Mouse (Mus musculus): ENCODE measurements around the gene Ddx27. TPM values are rescaled to one million over a fixed set of nuclear protein-coding genes. Genes with fewer than 3 reads are reported as not detected.

Ddx27 gene
- polyA plus RNA-seq, 1 experiment = 72.1 TPM

DNA sequence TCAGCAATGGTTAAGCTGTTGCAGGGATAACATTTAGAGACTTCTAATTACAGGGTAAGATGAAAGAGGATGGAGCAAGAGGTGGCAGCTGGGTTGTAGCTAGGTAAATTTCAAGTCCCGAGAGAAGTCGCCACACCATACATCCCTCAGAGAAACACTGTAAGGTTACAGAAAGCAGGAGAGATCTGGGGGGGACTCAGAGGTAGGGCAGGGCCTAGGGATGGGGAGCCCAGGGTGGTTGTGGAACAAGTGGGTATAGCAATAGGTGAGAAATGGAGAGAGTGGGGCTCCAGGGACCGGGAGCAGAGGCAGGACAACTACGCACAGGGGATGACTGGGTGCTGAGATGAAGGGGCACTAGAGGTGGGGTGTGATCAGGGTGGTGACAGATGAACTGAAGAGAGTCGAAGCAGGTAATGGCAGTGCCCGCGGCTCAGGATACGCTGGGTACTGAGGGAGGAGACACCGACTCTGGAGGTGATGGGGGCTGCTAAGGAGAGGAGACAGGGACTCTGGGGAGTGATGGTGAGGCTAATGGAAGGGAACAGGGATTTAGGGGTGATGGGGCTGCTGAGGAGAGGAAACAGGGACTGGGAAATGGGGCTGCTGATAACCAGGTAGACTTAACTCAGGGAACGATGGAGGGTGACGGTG, 46.5 kb downstream of the Ddx27 start:
- peaks cover 44% of the 10 kb centered on the region for H3K36me3 ChIP-seq (ENCODE audit: control insufficient read depth, insufficient read depth, low read length, poor library complexity, severe bottlenecking)
- H3K27me3 ChIP-seq (ENCODE audit: control insufficient read depth, insufficient read depth, low read length, poor library complexity, severe bottlenecking) = no peaks in the 10 kb centered on the region
- H3K27ac ChIP-seq (ENCODE audit: insufficient read depth, low read length) = no peak overlapping the region
- no peaks in the 10 kb centered on the region for H3K9me3 ChIP-seq (replicated peaks; ENCODE audit: control insufficient read depth, insufficient read depth, low read length, poor library complexity, severe bottlenecking)
- peak overlapping the region; percentile 92 for H3K4me3 ChIP-seq (ENCODE audit: low read depth, low read length)
- H3K9ac ChIP-seq (ENCODE audit: low read depth, poor library complexity, severe bottlenecking) = peak overlapping the region; percentile 93
- TF ChIP-seq EP300 (IDR thresholded peaks at IDR 0.05; ENCODE audit: insufficient read depth, low read depth, low read length) (no peak), CTCF (IDR thresholded peaks at IDR 0.05; ENCODE audit: low read depth, low read length) (no peak), POLR2A (IDR thresholded peaks at IDR 0.05; ENCODE audit: insufficient read depth, low read length) (no peak)
- H3K4me1 ChIP-seq (ENCODE audit: control insufficient read depth, insufficient read depth, low read length) = peaks cover 7% of the 10 kb centered on the region

DNA sequence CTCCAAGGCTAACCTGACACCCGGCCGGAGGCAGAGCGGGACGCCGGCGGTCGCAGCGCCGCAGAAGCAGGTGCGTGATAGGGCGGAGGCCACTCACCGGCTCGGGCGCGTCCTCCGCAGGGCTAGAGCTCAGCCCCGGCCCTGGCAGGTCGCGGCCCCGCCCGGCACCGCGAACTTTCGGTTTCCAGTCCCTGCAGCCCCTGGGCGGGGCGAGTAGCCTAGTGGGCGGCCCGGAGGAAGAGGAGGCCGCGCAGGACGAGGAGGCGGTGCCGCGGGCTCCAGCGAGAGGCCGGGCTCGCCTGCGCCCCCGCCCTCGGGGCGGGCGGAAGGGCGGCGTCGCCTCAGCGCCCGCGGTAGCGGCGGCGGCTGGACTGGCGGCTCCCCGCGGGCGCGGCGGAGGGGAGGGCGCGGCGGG, 47.5 kb downstream of the Ddx27 start:
- Histone ChIP-seq H3K4me3 (ENCODE audit: low read depth, low read length) (peak overlapping the region; percentile 98), H3K36me3 (ENCODE audit: control insufficient read depth, insufficient read depth, low read length, poor library complexity, severe bottlenecking) (peaks cover 34% of the 10 kb centered on the region), H3K27me3 (ENCODE audit: control insufficient read depth, insufficient read depth, low read length, poor library complexity, severe bottlenecking) (no peaks in the 10 kb centered on the region), H3K27ac (ENCODE audit: insufficient read depth, low read length) (no peak overlapping the region), H3K4me1 (ENCODE audit: control insufficient read depth, insufficient read depth, low read length) (peaks cover 7% of the 10 kb centered on the region), H3K9me3 (replicated peaks; ENCODE audit: control insufficient read depth, insufficient read depth, low read length, poor library complexity, severe bottlenecking) (no peaks in the 10 kb centered on the region), H3K9ac (ENCODE audit: low read depth, poor library complexity, severe bottlenecking) (peak overlapping the region; percentile 93)
- TF ChIP-seq CTCF (IDR thresholded peaks at IDR 0.05; ENCODE audit: low read depth, low read length) = no peak
- TF ChIP-seq POLR2A (IDR thresholded peaks at IDR 0.05; ENCODE audit: insufficient read depth, low read length) = peak; percentile 34
- 0 out of 2 replicates have a peak, but pooled peaks have one; percentile 10 for TF ChIP-seq EP300 (IDR thresholded peaks at IDR 0.05; ENCODE audit: insufficient read depth, low read depth, low read length)

GRCm38 (mm10) chr2:167062965-167063880, 48.2 kb downstream of the Ddx27 start, which contains the start of gene Znfx1:
Znfx1 (minus strand) TSS chr2:167063015.
- H3K27ac ChIP-seq (ENCODE audit: insufficient read depth, low read length) = peak within 1 kb of the TSS; percentile 94
- peak within 1 kb of the TSS; percentile 98 for H3K4me3 ChIP-seq (ENCODE audit: low read depth, low read length)
- no peaks in the 10 kb centered on the region for H3K27me3 ChIP-seq (ENCODE audit: control insufficient read depth, insufficient read depth, low read length, poor library complexity, severe bottlenecking)
- H3K4me1 ChIP-seq (ENCODE audit: control insufficient read depth, insufficient read depth, low read length) = peaks cover 5% of the 10 kb centered on the region
- H3K9ac ChIP-seq (ENCODE audit: low read depth, poor library complexity, severe bottlenecking) = peak within 1 kb of the TSS; percentile 93
- H3K36me3 ChIP-seq (ENCODE audit: control insufficient read depth, insufficient read depth, low read length, poor library complexity, severe bottlenecking) = peaks cover 31% of the 10 kb centered on the region
- TF ChIP-seq CTCF (IDR thresholded peaks at IDR 0.05; ENCODE audit: low read depth, low read length) (no peak), EP300 (IDR thresholded peaks at IDR 0.05; ENCODE audit: insufficient read depth, low read depth, low read length) (0 out of 2 replicates have a peak, but pooled peaks have one; percentile 50), POLR2A (IDR thresholded peaks at IDR 0.05; ENCODE audit: insufficient read depth, low read length) (peak; percentile 100)
- H3K9me3 ChIP-seq (replicated peaks; ENCODE audit: control insufficient read depth, insufficient read depth, low read length, poor library complexity, severe bottlenecking) = no peaks in the 10 kb centered on the region

GRCm38 (mm10) chr2:167063906-167064496, 49.0 kb downstream of the Ddx27 start:
- Histone ChIP-seq H3K4me3 (ENCODE audit: low read depth, low read length) (peak overlapping the region; percentile 98), H3K36me3 (ENCODE audit: control insufficient read depth, insufficient read depth, low read length, poor library complexity, severe bottlenecking) (peaks cover 31% of the 10 kb centered on the region), H3K9me3 (replicated peaks; ENCODE audit: control insufficient read depth, insufficient read depth, low read length, poor library complexity, severe bottlenecking) (no peaks in the 10 kb centered on the region), H3K27me3 (ENCODE audit: control insufficient read depth, insufficient read depth, low read length, poor library complexity, severe bottlenecking) (no peaks in the 10 kb centered on the region), H3K27ac (ENCODE audit: insufficient read depth, low read length) (peak overlapping the region; percentile 94), H3K9ac (ENCODE audit: low read depth, poor library complexity, severe bottlenecking) (peak overlapping the region; percentile 93), H3K4me1 (ENCODE audit: control insufficient read depth, insufficient read depth, low read length) (peaks cover 5% of the 10 kb centered on the region)
- TF ChIP-seq EP300 (IDR thresholded peaks at IDR 0.05; ENCODE audit: insufficient read depth, low read depth, low read length) (no peak), CTCF (IDR thresholded peaks at IDR 0.05; ENCODE audit: low read depth, low read length) (no peak), POLR2A (IDR thresholded peaks at IDR 0.05; ENCODE audit: insufficient read depth, low read length) (no peak)

DNA sequence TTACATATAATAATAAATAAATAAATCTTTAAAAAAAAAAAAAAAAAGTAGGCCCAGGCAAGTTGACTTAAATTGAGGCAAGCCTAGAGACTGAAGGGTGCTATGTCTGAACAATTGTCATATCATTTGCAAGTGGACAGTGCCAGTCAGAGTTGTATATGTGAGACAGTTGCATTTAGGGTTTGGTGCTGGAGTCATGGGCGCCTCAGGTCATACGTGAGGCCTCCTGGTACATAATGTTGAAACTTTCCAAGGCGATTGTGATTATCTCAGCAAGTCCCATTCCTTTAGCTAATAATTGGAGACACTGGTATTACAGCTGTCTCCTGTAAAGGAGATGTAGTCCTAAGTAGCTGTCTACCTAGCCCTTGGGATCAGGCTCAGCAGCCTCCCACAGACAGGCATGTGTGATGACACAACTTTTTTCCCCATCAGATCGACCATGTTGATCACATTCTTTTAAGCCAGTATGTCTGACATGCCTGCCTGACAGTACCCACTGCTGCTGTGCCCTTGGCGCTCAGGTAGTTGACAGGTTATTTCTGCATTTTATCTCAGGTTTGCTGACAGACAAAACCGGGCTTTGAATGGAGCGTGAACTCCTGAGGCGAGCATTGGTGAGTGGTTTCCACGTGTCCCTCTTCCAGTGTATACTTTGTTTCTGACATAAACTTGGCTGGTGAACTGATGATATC, 49.8 kb downstream of the Ddx27 start:
- Histone ChIP-seq H3K9ac (ENCODE audit: low read depth, poor library complexity, severe bottlenecking) (peak overlapping the region; percentile 93), H3K4me3 (ENCODE audit: low read depth, low read length) (peak overlapping the region; percentile 92), H3K4me1 (ENCODE audit: control insufficient read depth, insufficient read depth, low read length) (peaks cover 5% of the 10 kb centered on the region), H3K9me3 (replicated peaks; ENCODE audit: control insufficient read depth, insufficient read depth, low read length, poor library complexity, severe bottlenecking) (no peaks in the 10 kb centered on the region), H3K27ac (ENCODE audit: insufficient read depth, low read length) (peak overlapping the region; percentile 97), H3K27me3 (ENCODE audit: control insufficient read depth, insufficient read depth, low read length, poor library complexity, severe bottlenecking) (no peaks in the 10 kb centered on the region), H3K36me3 (ENCODE audit: control insufficient read depth, insufficient read depth, low read length, poor library complexity, severe bottlenecking) (peaks cover 31% of the 10 kb centered on the region)
- TF ChIP-seq EP300 (IDR thresholded peaks at IDR 0.05; ENCODE audit: insufficient read depth, low read depth, low read length) (no peak), POLR2A (IDR thresholded peaks at IDR 0.05; ENCODE audit: insufficient read depth, low read length) (no peak), CTCF (IDR thresholded peaks at IDR 0.05; ENCODE audit: low read depth, low read length) (no peak)
